Mouse (Mus musculus) layer of hippocampus, adult 8-10 months (tissue): Measurements from ENCODE around the gene Bahcc1. TPM values are rescaled to one million over a fixed set of nuclear protein-coding genes. Genes with fewer than 3 reads are reported as not detected.
A peak's percentile ranks its signal among the peaks of the same experiment; 100 is the strongest.

Experiments
- DNase-seq, 2 experiments: peaks; one replicate each; pipeline ENCODE4 v3.0.0; 2022; ENCODE audit warnings: low spot score in 2 of 2
- total RNA-seq, 4 experiments: library from RNA; stranded (reverse); gene quantifications; 2 replicates each; pipeline ENCODE4 v1.2.4; 2022

Bahcc1 gene
- total RNA-seq, 4 experiments from 2014 or later, result 20.0 to 23.4 (median 21.4) TPM

DNA sequence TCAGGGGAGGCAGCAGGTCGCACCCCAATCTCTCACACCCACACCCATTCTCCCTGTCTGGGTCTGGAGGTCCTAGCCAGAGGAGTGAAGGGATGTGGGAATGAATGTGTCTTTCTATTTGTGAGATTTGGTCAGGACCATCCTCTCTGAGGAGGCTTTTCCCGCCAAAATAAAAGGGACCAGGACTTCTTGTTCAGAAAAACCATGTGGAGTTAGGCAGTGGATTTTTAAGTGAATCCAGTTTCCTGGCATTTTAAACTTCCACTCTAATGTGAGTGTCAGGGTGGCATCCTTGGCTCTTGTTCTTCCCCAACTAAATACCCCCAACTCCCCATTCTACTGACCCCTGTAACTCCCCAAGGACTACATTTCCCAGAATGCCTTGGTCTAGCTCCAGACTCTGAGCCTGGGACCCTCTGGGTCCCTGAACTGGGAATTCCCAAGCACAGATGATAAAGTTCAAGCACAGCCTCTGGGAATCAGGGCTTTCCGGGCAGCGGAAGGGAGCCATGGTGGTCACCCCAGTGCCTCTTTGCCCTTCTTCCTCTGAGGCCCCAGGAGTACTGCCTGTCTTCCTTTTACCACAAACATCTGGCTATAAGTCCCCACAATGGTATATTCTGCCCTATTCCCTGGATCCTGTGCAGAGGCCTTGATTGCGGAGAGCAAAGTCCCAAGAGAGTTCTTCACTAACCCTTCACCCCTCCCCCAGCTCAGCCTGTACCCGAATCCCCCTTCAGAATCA lies 9.4 kb downstream of the Bahcc1 start:
- no peak for DNase-seq

DNA sequence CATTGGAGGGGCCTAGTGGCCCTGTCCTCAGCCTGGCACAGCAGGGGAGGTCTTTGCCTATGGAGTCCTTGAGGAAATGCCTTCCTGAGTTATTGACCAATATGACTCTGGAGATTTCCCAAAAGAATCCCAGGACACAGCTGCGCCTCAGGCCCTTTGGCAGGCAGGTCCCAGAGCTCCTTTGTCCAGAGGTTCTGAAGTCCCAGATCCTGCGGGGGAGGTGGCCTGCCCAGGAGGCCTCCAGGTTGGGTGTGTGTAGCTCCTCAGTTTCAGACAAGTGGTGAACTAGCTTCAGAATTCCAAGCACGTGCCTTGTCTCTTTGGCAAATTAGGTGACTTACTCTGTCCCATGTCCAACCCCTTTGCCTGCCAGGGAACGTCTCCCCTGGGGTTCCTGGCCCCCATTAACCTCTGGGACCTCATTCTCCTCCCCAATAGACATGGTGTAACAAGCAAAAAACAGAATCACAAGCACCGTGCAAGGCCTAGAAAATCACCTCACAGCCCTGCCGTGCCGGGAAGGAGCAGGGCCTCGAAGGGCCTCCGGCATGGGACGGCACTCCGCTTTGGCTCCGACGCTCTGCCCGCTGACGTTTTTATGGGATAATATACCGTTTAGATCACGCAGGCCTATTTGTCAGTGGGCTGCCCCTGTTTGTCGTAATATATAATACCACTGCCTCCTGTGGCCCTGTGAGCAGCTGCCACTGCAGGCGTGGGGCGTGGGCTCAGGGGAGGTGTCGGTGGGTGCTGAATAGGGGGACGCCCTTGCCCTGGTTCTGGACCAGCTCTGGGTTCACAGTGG lies 10.2 kb downstream of the Bahcc1 start:
- DNase-seq, result no peak

DNA sequence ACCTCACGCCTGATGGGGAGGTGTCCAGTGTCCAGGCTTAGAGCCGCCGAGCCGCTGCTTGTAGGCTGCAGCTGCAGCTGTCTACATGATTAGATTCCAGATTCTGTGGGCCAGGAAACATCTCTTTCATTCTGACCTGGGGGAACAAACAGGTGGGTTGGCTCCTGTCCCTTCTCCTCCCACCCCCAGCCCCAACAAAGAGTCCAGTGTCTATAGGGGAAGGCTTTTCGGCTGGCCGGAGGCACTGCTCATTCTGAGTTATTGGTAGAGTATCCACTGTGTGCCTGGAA lies 10.7 kb downstream of the Bahcc1 start:
- DNase-seq, result no peak

DNA sequence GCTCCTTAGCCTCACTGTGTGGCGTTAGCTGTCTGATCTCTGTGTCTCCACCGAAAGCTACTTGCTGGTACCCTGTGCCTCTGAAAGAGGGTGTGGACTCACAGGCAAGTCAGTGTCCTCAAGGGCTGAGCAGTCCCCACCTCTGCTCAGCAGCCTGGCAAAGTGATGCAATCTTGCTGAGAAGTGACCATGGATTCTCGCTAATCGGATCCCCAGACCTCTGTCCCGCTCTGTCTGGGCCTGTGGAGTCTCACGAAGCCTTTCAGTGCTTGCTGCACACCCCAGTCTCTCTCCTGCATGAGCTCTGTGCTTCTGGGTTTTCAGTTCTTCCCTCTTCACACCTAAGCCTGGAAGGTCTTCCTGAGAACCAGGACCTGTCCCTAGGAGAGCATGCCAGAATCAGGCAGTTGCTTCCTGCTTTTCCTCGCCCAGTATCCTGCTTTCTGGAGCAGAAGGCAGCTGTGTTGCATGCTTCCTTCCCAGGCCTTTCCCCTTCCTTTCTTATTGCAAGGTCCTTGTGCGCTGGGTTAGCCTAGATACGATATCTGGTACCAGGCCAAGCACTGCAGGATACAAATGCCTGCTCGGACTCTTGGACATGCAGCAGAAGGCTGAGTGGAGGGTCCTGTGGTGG lies 15.5 kb downstream of the Bahcc1 start:
- DNase-seq, result no peak

DNA sequence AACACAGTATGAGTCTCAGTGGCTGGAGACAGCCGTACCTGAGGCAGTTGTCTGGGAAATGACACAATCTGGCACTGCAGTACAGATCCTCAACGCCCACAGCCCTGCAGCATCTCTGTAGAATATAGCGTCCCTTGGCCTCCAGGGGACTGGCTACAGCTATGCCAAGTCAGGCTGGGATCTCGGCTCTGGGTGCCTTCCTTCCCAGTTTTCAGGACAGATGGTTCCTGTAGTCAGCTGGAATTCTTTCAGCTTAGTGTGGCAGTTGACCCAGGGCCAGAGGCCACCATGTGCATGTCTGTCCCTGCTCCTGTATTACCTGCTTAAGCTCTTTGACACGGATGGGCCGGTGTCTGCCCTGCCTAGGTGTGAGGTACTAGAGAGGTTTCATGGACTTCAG lies 16.2 kb downstream of the Bahcc1 start:
- DNase-seq, result no peak

DNA sequence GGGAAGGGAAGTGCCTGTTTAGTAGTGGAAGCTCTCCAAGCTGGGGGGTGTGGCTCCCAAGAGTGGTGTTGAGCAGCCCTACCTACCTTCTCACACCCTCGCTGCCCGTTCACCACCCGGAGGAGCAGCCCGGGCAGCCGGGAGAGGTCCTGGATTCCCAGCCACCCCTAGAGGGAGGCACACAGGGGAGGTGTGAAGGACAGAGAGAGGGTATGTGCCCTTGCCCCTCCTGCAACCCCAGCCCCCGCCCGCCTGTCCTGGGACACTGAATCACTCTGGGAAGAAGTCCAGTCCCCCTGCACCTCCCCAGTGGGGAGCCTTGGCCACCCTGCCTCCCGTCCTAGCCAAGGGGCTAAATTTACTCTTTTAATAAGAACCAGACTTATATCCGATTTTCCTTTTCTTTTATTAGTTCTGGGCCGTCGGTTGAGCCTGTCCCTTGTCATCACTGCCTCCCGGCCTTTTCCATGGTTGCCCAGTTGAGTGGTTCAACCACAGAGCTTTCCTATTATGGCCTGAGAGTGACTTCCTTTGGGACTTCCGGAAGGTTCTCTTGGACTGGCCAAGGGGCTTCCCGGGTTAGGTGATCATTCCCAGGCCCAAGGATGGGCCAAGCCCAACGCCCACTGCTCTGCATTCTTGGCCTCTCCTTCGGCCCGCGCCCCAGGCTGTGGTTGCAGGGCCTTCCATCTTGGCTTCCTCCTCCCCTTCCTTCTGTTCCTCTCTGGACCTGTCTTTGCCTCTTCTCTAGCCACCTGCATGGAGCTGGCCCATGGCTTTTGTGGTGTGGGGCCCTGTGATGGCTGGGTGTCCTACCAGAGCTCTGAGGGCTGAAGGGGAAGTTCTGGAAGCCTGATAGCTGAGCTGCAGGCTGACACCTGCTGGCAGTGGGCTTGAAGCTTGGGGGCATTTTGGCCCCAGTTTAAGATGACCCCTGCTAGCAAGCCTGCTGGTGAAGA lies 18.5 kb downstream of the Bahcc1 start:
- DNase-seq, result no peak

DNA sequence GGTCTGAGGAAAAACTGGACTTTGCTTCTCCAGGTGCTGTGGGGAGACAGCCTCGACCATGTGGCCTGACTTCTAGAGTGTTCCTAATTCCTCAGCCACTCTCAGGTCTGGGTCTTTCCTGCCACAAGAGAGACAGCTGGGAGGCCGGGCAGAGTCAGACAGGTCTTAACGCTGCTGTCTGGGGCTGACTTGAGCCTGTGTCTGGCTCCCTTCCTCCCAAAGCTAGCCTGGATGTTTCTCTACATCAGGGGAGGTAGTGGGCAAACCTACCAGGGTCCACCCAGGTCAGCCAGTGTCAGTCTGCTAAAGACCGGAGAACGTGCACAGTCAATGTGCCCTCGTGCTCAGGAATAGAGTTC lies 19.2 kb downstream of the Bahcc1 start:
- DNase-seq, result no peak

DNA sequence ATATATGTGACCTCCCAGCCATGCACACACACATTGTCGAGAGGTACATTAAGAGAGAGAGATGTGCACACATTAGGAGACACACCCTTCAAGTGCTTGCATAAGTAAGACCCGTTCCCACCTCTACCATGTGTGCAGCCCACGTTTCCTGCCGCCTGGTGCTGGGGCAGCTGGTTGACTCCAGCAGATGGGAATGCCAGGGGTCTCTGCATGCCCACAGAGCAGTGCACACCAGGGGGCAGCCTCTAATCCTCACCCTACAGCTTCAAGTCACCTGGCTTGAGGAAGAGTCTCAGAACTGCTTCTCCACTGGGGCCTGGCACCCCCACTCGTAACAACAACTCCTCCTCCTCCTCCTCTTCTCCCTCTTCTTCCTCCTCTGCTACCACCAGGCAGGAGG lies 19.7 kb downstream of the Bahcc1 start:
- DNase-seq, result no peak

DNA sequence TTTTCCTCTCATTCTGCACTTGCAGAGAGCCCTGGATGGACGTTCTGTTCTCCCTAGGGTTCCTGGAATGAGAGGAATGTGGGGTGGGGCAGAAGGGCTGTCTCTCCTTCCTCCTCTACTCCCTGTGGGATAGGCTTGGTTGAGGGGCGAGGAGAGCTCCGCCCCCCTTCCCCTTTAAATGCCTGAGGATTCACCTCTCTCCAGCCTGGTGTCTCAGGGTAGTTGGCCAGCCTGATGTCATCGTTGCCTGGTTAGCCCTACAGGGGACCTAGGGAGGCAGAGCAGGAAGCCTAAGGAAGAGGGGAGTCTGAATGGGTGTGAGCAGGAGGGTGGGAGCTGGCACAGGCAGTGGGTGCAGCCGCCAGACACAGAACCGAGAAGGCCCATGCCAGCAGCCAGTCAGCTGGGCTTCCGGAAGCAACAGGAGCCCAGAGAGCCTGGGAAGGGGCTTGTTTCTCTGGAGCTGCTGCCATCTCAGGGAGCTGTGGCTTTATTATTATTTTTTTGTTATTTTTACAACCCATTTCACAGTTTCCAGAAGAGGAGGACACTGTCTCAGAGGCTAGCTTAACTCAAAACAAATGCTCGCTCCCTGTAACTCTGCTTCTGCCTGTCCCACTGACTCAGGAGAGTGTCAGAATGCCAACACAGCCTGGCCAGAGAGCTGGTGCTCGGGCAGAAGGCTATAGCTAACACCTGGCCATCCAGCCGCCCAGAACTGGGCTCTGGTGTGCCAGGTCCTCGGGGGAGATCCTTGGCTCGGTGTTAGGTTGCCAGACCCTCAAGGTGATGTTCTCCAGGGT lies 20.3 kb downstream of the Bahcc1 start:
- DNase-seq, result no peak

DNA sequence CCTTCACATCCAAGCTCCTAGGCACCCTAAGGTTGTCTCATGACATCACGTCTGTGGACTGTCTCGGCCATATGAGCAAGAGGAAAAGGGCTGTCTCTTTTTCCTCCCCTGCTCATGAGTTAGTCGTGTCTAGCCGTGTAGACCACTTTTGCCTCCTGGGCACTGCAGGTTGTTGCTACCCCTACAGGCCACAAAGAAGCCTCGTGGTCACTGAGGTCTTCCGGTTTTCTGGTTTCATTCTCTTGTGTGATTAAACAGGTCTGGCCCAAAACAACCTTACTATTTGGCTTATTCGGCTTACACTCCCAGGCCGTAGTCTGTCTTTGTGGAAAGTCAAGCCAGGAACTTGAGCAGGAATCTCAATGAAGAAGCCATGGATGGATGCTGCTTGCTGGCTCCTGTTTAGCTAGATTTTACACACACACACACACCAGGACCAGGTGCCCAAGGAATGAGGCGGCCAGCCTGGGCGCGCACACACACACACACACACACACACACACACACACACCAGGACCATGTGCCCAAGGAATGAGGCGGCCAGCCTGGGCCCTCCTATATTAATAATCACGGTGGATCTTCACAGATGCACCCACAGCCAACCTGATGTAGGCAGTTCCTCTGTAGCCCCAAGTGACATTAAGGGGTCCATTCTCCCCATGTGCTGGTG lies 21.0 kb downstream of the Bahcc1 start:
- no peak for DNase-seq

DNA sequence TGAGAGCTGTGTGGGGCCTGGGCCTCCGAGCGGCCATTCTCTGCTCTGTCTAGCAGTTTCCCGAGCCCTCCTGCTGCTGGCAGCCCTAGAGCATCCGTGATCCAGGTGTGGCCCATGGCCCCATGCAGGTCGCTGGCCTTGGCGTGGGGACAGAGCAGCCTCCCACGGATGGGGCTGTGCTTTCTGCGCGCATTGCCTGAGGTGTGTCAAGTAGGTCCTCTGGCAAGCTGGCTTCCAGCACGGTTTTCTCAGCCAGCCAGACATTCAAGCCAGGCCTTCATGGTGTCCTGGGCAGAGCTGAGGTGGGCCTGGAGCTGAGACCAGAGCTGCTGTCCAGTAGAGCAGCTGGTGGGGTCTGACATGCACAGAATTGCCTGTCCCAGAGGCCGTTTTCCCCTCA lies 21.7 kb downstream of the Bahcc1 start:
- DNase-seq, result no peak

DNA sequence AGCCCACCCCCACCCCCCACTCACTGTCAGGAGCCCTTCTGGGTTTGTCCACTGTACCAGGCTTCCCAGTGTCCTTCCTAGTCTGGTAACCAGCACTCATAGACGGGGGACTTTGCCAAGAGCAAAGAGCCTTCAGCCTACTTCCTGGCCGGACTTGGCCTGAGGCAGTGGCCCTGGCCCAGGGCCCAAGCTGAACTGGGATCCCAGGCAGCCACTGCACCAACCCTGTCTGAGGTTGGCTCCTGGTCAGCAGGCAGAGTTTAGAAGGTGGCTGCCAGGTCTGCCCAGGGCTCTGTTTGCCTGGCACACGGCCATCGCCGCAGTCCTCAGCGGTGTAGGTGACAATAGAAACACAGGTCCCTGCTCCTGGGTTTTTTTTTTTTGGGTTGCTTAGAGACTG lies 22.3 kb downstream of the Bahcc1 start:
- DNase-seq, result peak; percentile 79 to 81

DNA sequence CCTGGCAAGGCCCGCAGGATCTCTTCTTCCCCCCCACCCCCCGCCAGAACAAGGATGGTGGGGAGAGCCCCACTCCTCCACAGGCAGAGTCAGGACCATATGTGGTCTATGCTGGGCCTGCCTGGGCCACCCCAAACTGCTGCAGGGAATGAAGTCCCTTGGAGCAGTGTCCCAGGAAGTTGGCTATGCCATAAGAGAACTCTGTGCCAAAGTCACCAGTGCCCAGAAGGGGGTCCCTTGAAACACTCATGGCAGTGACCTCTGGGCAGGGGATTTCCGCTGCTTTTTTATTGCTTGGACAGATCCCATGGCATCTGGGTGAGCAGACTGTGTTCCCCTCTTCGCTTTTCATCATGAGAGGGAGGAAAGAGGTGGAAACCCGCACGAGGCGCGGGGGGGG lies 22.8 kb downstream of the Bahcc1 start:
- DNase-seq, result no peak

DNA sequence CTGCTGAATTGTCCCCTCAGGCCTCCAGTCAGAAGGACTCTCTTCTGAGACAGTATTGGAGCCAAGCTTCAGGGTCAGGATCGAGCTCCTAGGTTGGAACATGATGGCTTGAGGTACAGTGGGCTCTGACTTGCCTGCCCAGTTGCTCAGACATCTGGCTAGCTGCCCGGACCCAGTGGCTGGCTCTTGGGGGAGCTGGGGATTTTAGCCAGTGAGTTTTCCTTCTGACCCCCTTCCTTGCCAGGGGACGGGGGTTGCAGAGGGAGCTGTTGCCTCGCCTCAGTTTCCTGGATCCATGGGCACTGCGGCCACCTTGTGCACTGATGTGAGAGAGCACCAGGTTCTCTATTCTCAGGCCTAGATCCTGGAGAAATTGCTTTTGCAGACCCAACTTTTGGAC lies 23.4 kb downstream of the Bahcc1 start:
- DNase-seq, result no peak

DNA sequence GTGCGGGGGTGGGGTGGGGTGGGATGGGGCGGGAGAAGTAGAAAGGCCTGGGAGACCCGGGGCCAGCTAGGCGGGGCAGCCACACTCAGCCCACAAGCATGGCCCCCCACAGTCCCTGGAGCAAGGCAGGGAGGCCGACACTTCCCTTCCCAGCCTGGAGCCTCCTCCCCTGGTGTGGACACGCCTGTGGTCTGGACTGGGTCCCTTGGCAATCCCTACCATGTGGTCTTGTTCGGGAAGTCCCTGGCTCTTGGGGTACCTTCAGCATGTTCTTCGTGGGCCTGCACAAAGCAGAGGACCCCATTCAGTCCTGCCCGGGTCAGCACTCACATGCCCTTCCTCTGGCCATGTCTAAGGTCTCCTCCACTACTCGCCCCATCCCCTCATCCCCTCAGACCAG lies 23.8 kb downstream of the Bahcc1 start:
- no peak for DNase-seq

DNA sequence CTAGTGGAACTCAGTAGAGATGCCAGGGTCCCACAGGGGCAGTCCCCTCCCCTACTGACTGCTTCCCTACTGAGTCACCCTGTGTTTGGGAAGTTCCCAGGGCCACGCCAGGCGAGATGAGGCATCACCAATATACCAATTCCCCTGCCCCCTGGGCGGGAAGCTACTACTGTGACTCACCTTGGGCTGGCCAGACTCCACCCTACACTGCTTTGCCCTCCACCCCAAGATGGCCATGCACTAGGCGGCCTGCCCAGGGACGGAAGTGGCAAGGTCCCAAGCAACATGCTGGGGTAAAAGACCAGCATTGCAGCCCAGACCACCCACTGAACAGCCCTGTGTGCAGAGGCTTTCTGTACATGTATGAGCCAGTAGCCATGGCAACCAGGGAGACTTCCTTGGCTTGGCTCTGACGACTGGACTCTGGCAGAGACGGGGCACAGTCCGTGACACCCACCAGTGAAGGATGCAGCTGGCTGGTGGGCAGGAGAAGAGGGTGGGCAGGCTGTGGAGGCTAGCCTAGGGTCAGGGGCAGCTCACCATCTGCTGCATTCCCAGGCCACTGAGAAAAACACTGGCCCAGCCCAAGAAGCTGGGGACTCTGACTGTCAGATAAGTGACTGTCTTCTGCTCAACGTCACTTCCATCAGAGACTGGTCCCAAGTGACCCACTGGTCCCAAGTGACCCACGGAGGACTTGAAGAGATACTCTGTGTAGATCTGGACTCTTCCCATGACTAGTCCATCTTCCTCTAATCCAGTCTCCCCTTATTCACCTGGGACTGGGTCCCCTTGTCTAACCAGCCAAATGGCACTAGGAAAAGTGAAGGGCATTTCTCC lies 24.5 kb downstream of the Bahcc1 start:
- no peak for DNase-seq

DNA sequence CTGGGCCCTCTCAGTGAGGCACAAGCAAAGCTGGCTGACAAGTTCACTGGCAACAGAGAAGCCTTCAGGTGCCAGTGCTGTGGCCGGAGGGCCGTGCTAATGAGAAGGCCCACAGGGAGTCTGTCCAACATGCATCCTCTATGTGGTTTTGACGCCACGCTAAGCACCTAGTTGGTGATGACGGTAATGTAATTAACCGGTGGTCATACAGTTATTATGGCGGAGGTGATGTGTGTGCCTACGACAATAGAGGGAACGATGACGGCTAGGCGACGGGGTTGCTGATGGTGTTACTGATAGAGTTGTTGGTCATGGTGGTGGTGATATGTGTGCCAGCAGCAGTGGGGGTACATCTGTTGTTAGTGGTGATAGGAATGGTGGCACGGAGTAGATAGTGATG lies 25.2 kb downstream of the Bahcc1 start:
- no peak for DNase-seq

DNA sequence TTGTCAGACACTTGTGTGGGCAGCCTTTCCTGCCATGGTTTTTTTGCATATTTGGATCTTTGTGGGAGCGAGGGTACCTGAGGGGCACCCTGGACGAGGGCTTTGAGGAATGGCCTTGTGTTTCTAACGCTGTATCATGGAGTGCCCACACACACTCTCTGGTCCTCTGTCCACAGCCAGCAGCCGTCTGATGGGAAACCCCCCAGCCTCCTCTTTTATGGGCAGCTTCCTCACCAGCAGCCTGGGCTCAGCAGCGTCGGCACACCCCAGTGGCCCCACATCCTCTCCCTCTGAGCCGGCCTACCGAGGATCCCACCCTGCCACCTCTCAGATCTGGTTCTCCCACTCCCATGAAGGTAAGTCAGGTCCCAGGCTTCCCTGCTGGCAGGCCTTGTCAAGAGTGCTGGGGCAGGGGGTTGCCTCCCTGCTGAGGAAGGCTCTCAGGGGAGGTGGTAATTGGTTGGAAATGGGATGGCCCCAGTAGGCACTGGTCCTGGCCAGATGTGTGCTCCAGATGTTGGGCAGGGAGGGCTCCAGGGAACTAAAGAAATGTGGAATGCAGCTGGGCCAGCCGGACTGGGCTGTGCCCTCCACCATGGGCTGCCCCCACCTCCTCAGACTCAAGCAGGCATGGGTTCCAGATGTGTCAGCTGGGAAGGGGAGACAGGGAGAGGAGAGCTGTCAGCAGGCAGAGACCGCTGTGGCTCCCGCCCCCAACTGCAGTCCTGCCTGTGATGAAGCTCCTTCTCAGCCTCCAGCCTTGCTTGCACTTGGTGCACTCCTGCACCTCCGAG lies 26.3 kb downstream of the Bahcc1 start:
- DNase-seq, result no peak
